Mouse (Mus musculus): ENCODE results near the gene Diaph2. TPM values are rescaled to one million over a fixed set of nuclear protein-coding genes. Genes with fewer than 3 reads are reported as not detected.
A peak's percentile ranks its signal among the peaks of the same experiment; 100 is the strongest.
"Not testable (repeated sequence)": the region's sequence is repeated elsewhere in the genome, so short reads cannot be mapped to it uniquely, and the experiment has no call there.

Diaph2 gene
- total RNA-seq, 2 experiments from 2014 or later, result 4.0 to 4.5 TPM

DNA sequence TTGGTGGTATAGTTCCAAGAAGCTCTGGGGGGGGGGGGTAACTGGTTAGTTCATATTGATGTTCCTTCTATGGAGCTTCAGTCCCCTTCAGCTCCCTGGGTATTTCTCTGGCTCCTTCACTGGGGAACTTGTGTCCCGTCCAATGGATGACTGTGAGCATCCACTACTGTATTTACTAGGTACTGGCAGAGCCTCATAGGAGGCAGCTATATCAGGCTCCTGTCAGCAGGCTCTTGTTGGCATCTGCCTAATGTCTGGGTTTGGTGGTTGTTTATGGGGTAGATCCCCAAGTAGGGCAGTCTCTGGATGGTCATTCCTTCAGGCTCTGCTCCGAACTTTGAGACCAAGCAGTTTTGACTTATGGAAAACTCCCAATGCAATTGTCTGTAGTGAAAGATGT is 50.4 kb downstream of the Diaph2 start:
- not testable (repeated sequence) for DNase-seq (ENCODE audit: low spot score)

DNA sequence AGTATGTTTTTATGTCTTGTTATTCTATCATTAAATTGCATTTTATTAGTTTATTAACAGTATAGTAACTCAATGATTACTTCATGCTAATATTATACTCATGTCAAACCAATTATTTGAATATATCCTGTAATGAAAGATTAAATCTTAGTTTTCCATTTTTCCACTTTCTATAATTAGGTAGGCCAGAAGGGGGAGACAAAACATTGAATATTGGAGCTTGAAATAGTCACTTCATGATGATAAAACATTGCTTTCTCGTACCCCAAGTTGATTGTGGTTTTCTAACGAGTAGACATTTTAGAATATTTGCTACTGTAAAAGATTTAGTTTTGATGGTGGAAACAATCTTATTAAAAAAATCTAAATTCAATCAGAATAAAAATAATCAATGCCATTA is 82.4 kb downstream of the Diaph2 start:
- no peak for DNase-seq (ENCODE audit: low spot score)

DNA sequence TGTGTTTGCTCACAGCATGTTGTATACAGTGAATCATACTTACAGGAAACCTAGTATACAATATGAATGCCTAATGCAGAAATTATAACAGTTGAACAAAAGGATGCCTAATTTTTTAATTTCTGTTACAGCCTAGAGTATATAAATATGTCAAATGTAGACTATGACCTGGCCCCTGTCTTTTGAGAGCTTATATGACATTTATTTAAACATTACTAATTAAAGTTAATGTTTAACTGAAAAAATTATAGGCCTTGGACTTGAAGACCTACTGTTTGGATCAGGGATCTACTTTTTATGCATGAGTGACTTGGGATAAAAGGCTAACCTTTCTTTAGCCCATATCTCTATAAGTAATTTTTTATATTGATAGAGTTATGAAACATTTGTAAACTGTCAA is 84.3 kb downstream of the Diaph2 start:
- no peak for DNase-seq (ENCODE audit: low spot score)

DNA sequence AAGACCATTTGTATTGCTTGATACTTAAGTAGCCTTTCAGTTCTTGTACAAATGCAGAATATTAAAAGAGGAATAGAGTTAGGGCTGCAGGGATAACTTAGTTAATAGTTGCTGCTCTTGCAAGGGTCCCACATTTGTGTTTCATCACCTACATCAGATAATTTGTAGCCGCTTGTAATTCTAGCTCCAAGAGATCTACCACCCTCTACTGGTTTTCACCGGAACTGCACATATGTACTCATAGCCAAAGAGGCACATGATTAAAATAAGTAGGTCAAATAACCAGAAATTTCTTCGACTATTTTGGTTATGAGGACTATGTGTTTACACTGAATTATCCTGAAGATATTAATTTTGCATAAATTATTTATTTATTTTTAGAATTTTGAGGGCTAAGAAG is 134.9 kb downstream of the Diaph2 start:
- DNase-seq (ENCODE audit: low spot score), result peak; percentile 29

DNA sequence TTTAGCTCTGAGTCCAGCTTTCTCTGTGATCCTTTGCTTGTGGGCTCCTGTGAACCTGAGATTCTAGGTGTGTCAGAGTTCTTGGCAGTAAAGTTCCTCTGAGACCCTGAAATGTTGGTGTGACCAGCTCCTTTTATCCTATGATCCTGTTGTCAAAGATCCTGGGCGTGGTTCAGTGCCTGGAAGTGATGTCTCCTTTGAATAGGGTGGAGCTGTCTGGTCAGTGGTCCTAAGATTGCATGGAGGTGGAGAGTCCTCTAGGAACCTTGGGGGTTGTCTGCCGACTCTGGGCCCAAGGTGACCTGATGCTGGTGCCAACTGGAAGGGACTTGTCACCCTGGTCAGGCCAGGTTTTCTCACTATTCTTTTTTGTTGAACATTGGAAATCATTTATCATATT is 176.3 kb downstream of the Diaph2 start:
- no peak for DNase-seq (ENCODE audit: low spot score)

DNA sequence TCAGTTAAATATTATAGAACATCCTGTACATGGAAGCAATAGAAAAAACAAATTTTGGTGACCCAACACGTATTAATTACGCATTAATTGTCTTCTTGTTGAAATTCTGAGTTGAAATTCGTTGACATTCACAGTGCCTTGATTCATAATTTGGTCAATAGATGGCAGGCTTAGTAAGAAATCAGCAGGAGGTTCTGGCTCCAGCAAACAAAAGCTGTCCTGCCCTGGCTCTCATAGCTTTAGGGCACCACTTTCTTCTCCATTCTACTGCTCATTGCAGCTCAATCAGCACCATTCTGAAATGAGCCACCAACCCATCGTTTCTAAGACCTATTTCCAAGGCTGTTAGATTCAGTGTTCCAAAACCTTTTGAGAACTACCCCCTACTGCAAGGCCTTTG is 225.3 kb downstream of the Diaph2 start:
- DNase-seq (ENCODE audit: low spot score), result no peak

DNA sequence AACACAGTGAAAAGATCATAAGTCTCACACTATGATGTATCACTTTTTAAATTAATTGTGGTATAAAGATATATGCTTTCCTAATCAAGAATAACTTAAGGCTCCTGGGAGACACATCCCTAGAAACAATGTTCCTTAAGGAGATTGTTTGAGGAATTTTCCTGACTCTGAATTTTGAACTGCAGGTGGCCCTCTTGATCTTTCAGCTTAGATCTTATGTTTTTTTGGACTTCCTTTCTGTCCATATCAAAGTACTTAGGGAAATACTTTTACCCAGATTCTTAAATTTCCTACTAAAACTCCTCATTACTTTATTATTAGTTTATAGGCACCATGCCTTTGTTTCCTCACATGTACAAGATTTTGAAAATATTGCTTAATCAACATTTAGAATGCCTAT is 258.7 kb downstream of the Diaph2 start:
- no peak for DNase-seq (ENCODE audit: low spot score)

DNA sequence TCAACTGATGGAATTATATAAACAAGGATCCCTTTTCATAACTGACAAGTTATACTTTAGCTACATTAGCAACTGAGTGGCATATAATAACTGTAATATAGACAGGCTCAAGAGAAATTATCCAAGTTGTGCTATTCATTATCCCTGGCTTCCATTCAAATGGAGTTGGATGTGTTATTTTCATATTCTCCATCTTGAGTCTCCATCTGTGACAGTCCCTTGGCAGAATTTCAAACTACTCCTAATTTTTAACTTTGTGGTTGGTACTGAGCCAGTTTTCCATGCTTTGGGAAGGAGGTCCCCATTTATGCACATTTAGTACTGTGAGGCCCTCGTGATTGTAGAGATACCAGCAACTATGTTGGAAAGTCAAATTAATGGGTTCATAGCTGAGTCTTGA is 270.2 kb downstream of the Diaph2 start:
- DNase-seq (ENCODE audit: low spot score), result no peak

DNA sequence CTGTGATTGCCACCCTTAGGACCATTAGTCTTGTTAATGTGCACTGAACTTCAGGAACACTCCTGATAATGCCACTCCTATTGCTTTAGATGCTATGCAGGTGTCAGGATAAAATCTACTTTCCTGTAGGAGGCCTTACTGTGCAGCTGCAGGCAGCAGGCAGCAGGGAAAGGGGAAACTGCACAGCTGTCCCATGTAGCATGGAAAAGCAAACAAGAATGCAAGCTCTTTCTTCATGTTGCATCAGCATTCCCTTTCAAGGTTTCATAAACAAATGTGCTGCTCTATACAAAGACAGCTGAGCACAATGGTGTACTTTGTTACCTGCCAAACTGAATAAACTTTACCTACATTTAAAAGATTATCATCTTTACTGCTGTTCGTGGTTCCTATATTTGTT is 295.0 kb downstream of the Diaph2 start:
- no peak for DNase-seq (ENCODE audit: low spot score)

DNA sequence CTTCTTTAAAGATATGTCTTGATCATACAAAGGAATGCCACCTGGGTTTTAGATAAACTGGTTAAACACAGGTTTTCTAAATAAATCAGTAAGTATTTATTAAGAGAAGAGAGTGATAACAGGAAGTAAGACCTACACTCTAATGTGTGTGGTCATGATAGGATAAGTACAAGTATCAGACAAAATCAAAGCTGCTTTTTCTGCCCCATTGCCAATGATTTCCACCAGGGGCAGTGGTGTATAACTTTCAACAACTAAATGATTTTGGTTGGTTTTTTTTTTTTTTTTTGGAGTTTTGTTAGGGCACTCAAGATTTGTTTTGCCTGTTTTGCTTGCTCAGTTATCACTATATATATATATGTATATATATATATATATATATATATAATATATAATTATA is 399.7 kb downstream of the Diaph2 start:
- DNase-seq (ENCODE audit: low spot score), result no peak

DNA sequence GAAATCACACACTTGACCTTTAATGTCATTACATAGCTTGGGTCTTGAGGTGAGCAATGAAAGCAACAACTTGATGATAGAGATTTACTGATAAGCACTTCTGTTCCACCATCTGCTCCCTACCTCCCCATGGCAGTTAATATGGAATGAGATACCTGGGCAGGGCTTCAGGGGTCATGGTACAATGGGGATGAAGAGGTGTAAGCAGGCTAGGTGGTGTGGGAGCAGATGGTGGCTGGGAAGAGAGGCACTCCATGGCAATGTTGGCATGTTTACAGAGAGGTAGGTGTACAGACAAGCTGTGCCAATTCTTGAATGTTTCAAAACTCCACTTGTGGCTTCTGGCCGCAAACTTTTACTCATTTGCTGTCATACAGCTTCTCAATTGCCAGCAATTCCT is 402.6 kb downstream of the Diaph2 start:
- no peak for DNase-seq (ENCODE audit: low spot score)

DNA sequence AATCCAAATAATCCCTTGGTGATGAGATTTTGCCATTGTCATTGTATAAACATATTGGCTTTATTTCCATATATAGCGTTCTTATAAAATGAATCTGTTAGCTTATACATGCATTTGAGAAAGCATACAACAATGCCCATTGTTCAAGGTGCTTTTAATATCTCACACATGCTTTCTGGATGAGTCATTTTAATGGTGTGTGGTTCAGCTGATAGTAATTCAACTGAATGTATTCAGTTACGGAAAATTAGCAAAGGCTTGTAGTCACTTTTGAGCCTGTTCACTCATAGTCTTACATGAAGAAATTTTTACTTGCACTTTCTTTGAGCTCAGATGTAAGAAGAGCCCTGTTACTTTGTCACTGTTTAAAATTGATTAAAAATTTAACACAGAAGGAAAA is 423.6 kb downstream of the Diaph2 start:
- DNase-seq (ENCODE audit: low spot score), result no peak

DNA sequence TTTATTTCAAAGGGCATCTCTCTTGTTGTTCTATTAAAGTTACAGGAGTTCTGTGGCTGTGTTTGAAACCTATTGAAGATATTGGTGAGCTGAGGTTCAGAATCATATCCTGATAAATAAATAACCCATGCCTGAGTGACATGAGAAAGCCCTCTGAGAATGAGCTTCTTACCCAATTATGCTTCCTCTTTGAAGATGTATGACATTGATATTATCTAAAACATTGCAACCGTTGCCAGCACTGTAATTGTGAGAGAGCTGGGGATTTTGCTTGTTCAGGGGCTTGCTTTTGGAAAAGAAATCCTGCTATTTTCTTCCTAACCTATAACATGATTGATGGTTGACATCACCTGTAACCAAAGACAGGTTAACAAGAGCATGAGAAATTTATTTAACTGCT is 438.3 kb downstream of the Diaph2 start:
- DNase-seq (ENCODE audit: low spot score), result no peak

DNA sequence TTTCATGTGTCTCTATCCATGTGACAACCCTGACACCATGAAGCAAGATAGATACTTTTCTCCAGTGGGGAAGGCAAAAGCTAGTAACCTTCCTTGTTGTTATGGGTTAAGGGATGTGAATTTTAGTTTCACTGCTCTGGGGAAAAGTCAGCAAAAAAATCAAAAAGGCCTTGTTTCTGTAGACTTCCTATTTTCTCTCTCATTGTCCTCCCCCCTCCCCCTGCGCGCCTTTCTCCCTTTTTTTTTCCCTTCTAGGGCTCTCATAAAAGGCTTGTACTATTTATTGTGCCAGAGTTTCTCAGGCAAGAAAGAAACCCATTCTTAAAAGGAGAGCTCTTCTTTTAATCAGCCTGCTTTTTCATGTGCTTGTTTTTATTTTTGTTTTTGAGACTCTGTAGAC is 438.9 kb downstream of the Diaph2 start:
- DNase-seq (ENCODE audit: low spot score), result no peak

DNA sequence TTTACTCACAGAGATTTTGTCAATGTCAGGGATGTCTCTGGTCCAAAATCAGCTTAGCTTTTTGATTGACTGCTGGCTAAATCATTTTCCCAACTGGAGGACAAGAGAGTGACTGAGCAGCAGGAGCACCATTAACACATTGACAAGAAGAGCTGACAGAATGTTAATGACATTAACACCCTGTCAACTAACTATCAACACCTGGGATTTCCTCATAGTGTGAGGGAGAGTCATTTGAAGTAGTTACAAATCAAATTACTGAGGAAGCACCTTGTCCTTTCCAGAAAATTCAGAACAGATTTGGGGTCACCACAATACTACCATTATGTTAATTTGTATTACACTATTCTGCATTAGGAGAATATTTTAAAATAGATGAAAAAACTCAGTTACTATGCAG is 439.7 kb downstream of the Diaph2 start:
- DNase-seq (ENCODE audit: low spot score), result no peak

DNA sequence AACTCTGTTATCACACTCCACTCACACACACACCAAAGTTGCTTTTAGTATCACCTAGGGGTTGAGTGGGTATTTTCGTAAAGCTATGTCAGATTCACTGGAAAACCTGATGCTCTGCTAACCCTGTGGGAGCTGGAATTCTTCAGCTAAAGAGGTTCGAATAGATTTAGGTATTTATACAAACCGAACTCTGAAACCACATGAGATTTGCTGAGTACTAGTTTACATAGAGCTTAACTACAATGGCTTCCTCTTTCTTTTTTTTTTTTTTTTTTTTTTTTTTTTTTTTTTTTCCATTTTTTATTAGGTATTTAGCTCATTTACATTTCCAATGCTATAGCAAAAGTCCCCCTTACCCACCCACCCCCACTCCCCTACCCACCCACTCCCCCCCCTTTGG is 447.9 kb downstream of the Diaph2 start:
- not testable (repeated sequence) for DNase-seq (ENCODE audit: low spot score)

DNA sequence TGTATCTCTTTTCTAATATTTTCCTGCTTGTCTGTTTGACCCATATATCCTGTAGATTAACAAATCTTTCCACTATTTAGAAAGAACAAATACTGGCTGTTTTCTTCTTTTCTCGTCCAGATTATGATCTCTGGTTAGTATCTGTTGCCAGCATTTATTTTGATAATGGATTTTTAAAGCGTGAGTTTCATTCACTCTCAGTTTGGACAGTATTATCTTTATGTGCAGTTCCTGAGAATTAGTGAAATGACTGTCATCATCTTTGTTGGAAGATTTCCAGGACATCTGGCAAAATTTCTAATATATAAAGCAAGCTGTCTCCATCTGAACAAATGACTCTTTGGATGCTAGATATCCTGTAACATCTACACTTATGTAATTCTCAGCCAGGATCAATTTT is 455.7 kb downstream of the Diaph2 start:
- DNase-seq (ENCODE audit: low spot score), result no peak

DNA sequence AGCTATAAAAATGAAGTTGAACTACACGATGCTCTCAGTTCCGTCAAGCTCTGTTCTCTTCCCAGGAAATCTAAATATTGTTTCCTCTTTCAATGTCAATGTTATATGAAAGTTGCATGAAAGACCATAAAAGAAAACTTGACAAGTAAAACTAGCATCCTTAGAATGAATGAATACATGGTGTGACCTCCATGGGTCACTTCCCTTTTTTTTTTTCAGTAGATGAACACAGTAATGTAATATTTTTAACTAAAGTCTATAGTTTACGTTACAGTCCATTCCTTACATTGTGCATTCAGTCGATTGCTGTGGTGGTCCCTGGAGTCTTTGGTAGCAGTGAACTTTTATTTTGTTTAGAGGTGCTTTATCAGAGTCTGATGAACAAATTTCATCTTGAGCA is 462.7 kb downstream of the Diaph2 start:
- DNase-seq (ENCODE audit: low spot score), result no peak

DNA sequence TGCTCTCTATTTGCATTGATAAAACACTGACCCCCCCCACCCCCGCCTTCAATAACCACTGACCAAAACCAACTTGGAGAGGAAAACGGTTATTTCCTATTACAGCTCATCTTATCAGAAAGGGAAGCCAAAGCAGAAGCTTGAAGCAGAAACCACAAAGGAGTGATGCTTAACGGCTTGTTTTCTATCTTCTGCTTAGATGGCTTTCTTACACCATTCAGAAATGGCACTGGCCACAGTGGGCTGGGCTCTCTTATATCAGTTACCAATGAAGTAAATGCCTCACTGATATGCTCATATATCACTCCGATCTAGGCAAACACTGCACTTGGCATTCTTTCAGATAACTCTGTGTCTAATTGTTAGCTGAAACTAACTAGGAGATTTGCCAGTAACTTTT is 463.2 kb downstream of the Diaph2 start:
- DNase-seq (ENCODE audit: low spot score), result no peak

DNA sequence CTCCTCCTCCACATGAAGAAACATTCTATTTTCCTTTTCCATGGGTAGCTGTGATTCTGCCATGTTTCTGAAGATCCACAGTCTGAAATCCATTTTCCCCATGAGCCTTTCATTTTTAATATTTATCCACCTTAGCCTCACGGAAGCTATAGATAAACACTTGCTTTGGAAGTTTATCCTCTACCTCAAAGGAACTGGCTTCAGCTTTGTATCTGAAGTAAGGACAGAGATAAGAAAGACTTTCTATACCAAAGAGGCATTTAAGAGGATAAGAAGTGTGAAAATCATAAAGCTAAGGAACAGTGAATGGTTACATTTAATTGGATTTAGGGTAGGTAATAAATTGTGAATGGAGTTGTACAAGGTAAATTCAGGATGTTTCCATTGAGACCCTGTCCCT is 480.5 kb downstream of the Diaph2 start:
- no peak for DNase-seq (ENCODE audit: low spot score)

DNA sequence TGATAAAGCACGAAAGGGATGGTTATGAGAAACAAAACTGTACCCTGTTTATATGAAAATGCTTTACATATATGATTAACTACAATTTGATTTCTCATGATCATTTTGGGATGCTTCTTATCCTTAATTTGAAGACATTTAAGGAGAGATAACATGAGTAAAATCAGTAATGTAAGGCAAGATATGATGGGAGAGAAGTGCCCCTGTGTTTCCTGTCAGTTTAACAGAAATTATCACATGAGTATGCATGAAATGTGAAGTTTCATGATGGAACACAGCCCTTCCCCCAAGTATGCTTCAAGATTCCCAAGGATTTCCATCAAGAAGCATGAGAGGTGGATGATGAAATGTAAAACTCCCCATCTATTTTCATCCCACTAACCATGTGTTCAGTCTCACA is 485.6 kb downstream of the Diaph2 start:
- DNase-seq (ENCODE audit: low spot score), result no peak

DNA sequence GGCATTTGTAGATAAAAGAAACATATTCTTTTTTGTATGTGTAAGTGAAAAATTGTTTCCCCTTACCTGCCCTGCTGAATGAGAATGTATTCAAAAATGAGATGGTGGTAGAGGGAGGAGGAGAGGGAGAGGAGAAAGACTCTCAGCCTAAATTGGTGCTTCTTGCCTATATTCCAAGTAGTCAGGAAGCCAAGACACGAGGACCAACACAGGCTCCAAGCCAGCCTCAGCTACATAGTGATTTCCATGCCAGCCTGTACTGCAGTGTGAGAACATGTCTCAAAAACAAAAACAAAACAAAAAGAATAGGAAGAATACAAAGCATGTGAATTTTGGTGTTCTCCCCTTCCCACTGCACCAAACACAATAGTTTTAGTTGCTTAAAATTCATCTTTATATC is 497.1 kb downstream of the Diaph2 start:
- DNase-seq (ENCODE audit: low spot score), result no peak

DNA sequence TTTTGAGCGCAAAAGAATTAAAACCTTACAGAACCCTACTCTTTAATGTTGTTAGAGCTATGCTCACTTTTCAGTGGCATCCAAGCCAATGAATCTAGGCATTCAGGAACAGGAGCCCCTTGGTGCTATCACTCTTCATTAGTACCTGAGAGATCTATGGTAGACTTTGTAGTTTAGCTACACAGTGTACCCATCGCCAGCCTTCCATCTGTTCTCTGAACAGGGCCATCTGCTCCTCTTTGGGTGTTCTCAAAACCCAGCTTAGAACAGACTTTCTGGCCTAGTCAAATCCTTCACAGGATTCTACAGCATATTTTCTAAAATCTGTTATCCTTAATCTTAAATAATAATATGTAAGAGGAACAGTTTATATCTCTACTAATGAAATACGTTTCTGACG is 504.1 kb downstream of the Diaph2 start:
- no peak for DNase-seq (ENCODE audit: low spot score)

DNA sequence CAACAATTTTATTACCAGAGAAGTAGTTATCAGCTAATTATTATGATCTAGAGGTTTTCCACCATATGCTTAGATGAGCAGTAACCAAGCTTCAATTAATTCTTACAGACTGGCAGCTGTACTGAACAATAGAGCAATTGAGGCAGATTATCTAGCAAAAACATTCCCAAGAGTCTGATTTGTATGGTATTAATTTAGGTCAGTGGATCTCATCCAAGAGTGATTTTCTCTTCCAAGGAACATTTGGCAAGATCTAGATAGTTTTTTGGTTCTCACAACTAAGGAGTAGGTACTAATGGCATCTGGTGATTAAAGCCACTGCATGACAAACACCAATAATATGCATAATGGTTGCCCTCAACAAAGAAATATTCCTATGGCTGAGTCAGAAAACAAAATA is 516.2 kb downstream of the Diaph2 start:
- no peak for DNase-seq (ENCODE audit: low spot score)

DNA sequence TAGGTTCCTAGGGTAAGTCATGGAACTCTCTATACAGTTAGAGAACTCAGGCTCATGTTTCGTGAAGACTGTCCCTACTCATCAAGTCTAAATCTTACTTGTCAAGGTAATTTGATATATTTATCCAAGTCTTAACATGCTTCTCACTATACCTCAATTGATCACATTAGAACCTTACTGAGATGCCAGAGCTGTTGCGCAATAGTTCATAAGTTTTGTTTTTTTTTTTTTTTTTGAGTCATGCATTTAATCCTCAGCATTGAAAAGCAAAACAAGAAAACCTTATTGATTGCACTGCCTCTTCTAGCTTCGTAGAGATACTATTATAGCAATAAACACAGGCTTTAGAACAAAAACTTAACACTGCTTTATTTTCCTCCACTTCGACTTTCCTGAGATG is 529.6 kb downstream of the Diaph2 start:
- no peak for DNase-seq (ENCODE audit: low spot score)
